Mouse (Mus musculus): Measurements from ENCODE around the gene Inafm1.

DNA sequence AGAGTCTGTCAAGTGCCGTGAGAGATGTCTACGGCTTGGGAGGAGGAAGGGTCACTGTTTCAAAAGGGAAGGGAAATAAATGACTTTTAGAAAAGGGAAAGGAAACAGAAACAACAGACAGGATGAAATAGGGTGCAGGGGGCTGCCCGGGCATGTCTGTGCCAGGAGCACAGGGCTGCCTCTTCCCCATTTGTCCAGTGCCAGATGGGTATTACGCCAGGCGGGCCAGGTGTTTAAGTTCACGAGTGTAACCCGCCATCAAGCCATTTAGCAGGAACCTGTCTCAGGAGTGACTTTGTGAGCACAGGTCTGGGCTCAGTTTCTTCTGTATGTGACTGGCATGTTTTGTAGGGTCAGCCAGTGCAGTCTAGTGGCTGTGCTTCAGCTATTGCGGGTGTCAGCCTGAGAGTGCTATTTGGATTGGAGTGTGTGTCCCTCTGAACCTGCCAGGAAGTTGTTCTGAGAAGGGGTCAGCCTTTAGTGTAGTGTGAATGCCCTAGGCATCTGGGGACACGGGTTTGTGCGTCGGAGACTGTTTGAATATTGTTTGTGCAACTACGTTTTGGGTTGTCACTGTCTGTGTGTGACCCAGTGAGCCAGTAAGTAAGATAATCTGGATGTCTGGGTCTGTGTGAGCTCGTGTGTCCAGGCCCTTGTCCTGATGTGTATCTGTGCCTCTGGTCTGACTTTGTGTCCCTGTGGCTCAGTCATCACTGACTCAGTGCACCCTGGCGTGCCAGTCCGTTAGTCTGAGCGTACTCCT, 35.3 kb upstream of the Inafm1 start:
- no peak for TF ChIP-seq POLR2A (IDR thresholded peaks at IDR 0.05; ENCODE audit: borderline replicate concordance, control insufficient read depth, low read depth, low read length)
- no peak for TF ChIP-seq CTCF (IDR thresholded peaks at IDR 0.05; ENCODE audit: control insufficient read depth, insufficient read depth, low read length)
